Comparison of ENCODE assay signal across 14 mouse cellular contexts in the genomic region with DNA sequence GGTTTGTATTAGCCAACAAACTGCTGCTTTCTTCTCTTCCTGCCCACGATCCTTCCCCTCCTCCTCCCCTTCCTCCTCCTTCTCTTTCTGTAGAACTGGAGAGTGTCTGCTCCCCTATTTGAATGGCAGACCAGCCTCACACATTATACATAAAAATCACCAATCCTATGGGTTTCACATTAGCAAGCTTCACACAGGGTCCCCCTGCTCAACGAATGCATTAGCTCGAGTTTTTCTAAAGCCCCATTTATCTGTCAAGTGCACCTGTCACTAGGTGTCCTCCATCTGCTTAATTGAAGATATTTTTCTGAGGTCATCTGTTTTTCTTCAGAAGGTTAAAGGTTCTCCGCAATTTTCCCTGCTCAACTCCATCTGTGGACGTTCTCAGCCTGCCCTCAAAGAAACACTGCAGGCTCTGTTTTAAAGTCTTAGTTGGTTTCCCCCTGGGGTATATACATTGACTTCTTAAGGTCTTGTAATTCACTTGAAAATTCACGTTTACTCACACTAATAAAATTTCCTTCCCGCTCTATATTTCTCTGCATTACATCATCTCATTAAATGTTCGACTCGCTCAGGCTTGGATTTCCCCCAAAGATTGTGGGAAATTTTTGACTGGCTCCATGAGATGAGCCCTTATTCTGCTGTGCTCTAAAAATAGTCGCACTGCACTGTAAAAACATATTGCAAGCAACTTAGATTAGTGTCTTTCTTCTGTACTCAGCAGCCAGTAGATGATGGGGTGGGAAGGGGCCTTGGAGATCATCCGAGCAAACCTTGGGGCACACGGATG.
DNase-seq lines count a peak whose midpoint lies in the region; ATAC-seq lines count a peak whose summit lies in the region.
"Had no signal": no experiment of that assay in that cellular context is flagged by ENCODE, and none has a peak within 500 bp of the region (broad histone marks: within the 10 kb centered on the region; RNA-seq: fewer than 3 reads in every experiment).

No protein-coding gene starts in this region.

- ATAC-seq in limb, embryonic 13.5 days (ENCODE audit: low FRiP score, low read depth): peak; percentile 94
- ATAC-seq: CD4-positive, CD25-positive, alpha-beta regulatory T cell, adult 4 months had no signal

- no peak overlapping the region for H3K9ac ChIP-seq in limb, embryonic 13.5 days
- H3K9ac ChIP-seq: hindbrain, embryonic 12.5 days; liver, embryonic 13.5 days; neural tube, embryonic 15.5 days had no signal

- peaks cover 20% of the 10 kb centered on the region for H3K4me1 ChIP-seq in embryonic facial prominence, embryonic 10.5 days
- H3K4me1 ChIP-seq in limb, embryonic 13.5 days: peaks cover 27% of the 10 kb centered on the region
- H3K4me1 ChIP-seq: liver, embryonic 13.5 days; neural tube, embryonic 15.5 days had no signal

- H3K27me3 ChIP-seq in embryonic facial prominence, embryonic 10.5 days (replicated peaks; ENCODE audit: low read depth, poor library complexity, severe bottlenecking): no peaks in the 10 kb centered on the region
- no peaks in the 10 kb centered on the region for H3K27me3 ChIP-seq in limb, embryonic 13.5 days
- H3K27me3 ChIP-seq: hindbrain, embryonic 12.5 days; liver, embryonic 13.5 days; neural tube, embryonic 15.5 days had no signal

- peak overlapping the region; percentile 40; the same call in 1 of the 2 replicates for H3K27ac ChIP-seq in embryonic facial prominence, embryonic 10.5 days (replicated peaks)
- peak overlapping the region; percentile 79 for H3K27ac ChIP-seq in limb, embryonic 13.5 days
- H3K27ac ChIP-seq: gastrocnemius, adult 2 months; hindbrain, embryonic 12.5 days; liver, embryonic 13.5 days; neural tube, embryonic 15.5 days had no signal

- H3K9me3 ChIP-seq in embryonic facial prominence, embryonic 10.5 days: peaks cover 4% of the 10 kb centered on the region; the same call in 1 of the 2 replicates
- H3K9me3 ChIP-seq in limb, embryonic 13.5 days: no peaks in the 10 kb centered on the region
- H3K9me3 ChIP-seq: liver, embryonic 13.5 days; neural tube, embryonic 15.5 days had no signal

- peak; percentile 2 to 18 for DNase-seq in frontal cortex, postnatal 36 days (ENCODE audit: low spot score in 2 of 2)
- no peak for DNase-seq in frontal cortex, postnatal 10 days (ENCODE audit: low spot score in 2 of 2)
- peak; percentile 43 for DNase-seq in MN1 (ENCODE audit: low spot score)
- DNase-seq in embryonic facial prominence, embryonic 10.5 days (ENCODE audit: low spot score): peak; percentile 25
- no peak for DNase-seq in thymus, postnatal 4 days
- no peak for DNase-seq in spleen, adult 12 weeks (ENCODE audit: low spot score)
- DNase-seq: gastrocnemius, adult 2 months; kidney, adult 11 months; liver, embryonic 13.5 days; lung, postnatal 36 days had no signal

- H3K4me2 ChIP-seq in limb, embryonic 13.5 days (replicated peaks): peak overlapping the region; percentile 42
- H3K4me2 ChIP-seq: hindbrain, embryonic 12.5 days; liver, embryonic 13.5 days; neural tube, embryonic 15.5 days had no signal

- H3K4me3 ChIP-seq in embryonic facial prominence, embryonic 10.5 days: no peak overlapping the region
- H3K4me3 ChIP-seq in limb, embryonic 13.5 days: no peak overlapping the region
- H3K4me3 ChIP-seq: gastrocnemius, adult 2 months; hindbrain, embryonic 12.5 days; liver, embryonic 13.5 days; neural tube, embryonic 15.5 days had no signal

- no peaks in the 10 kb centered on the region for H3K36me3 ChIP-seq in embryonic facial prominence, embryonic 10.5 days (replicated peaks)
- H3K36me3 ChIP-seq in limb, embryonic 13.5 days: no peaks in the 10 kb centered on the region
- H3K36me3 ChIP-seq: hindbrain, embryonic 12.5 days; liver, embryonic 13.5 days; neural tube, embryonic 15.5 days had no signal

- WGBS in embryonic facial prominence, embryonic 10.5 days: 54% methylated on average over 12 of the region's 12 CpGs
- 16% methylated on average over 12 of the region's 12 CpGs for WGBS in limb, embryonic 13.5 days

Comparison
In these comparisons a context has a peak if more than half of its experiments do, and no peak if none do; other contexts are left out.
1. DNase-seq: peak in frontal cortex, postnatal 36 days (2 of 2), MN1 (single experiment) and embryonic facial prominence, embryonic 10.5 days (single experiment); none in frontal cortex, postnatal 10 days (0 of 2), thymus, postnatal 4 days (single experiment) and spleen, adult 12 weeks (single experiment).